Mouse (Mus musculus) splenic B cell, adult 2 months (primary cell): ENCODE measurements around the gene Dgke.
A peak's percentile ranks its signal among the peaks of the same experiment; 100 is the strongest.
"Not testable (repeated sequence)": the region's sequence is repeated elsewhere in the genome, so short reads cannot be mapped to it uniquely, and the experiment has no call there.

ENCODE experiments used
- DNase-seq: peaks from one replicate; pipeline ENCODE4 v3.0.0-alpha.2; 2011; ENCODE audit warnings: low read depth, low spot score
- H3K27me3 ChIP-seq: 2 replicates; pipeline ENCODE4 v1.6.1; 2012; ENCODE audit warnings: mild to moderate bottlenecking, low read length, moderate library complexity, mixed read lengths; ENCODE audit not compliant: control insufficient read depth, poor library complexity, insufficient read depth, severe bottlenecking
- H3K36me3 ChIP-seq: 2 replicates; pipeline ENCODE4 v1.6.1; 2012; ENCODE audit warnings: mild to moderate bottlenecking, low read length, moderate library complexity, mixed read lengths; ENCODE audit not compliant: control insufficient read depth, poor library complexity, insufficient read depth, severe bottlenecking

Dgke gene

GRCm38 (mm10) chr11:89084601-89085000 lies 18.0 kb upstream of the Dgke start:
- peak; percentile 83 for DNase-seq
- H3K27me3 ChIP-seq, result no peaks in the 10 kb centered on the region
- no peaks in the 10 kb centered on the region for H3K36me3 ChIP-seq

GRCm38 (mm10) chr11:89082691-89083090 lies 16.0 kb upstream of the Dgke start:
- not testable (repeated sequence) for DNase-seq, H3K27me3 ChIP-seq, H3K36me3 ChIP-seq

GRCm38 (mm10) chr11:89081906-89082305 lies 15.3 kb upstream of the Dgke start:
- DNase-seq, result not testable (repeated sequence)

DNA sequence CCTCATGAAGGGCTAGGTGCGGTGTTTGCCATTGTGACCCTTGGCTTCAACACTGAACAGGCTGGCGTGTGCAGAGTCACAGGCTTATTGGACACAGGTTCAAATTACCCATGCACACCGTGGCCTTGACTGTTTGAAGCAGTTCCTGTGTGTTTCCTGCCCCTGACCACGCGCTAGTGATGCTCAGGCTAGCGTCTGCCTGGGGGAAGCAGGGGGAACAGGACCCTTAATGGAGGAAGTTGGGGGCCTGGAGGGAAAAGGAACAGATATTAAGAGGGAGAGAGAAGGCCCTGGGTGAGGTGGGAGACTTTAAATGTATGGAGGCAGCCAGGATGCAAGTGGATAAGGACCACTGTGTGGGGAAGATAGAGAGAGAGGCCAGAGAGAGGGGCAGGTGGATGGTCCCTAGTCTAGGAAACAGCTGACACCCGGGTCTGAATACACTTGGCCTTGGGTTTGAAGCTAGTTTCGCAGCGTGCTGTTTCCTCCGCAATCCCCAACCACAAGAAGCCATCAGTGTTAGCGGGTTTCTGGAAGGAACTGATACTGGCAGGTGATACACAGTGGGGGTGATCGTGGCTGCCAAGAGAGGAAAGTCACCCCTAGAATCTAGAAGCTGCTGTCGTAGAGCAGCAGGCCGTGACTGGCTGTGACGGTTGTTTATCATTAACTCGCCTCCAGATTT lies 12.5 kb upstream of the Dgke start:
- H3K36me3 ChIP-seq, result no peaks in the 10 kb centered on the region
- peak; percentile 84 for DNase-seq
- H3K27me3 ChIP-seq, result no peaks in the 10 kb centered on the region

More at GRCm38 (mm10) chr11:89081906-89082305, 15.3 kb upstream of the Dgke start:
- not testable (repeated sequence) for H3K36me3 ChIP-seq, H3K27me3 ChIP-seq

GRCm38 (mm10) chr11:89078305-89078704 lies 11.7 kb upstream of the Dgke start:
- no peaks in the 10 kb centered on the region for H3K27me3 ChIP-seq
- DNase-seq, result no peak
- H3K36me3 ChIP-seq, result no peaks in the 10 kb centered on the region

DNA sequence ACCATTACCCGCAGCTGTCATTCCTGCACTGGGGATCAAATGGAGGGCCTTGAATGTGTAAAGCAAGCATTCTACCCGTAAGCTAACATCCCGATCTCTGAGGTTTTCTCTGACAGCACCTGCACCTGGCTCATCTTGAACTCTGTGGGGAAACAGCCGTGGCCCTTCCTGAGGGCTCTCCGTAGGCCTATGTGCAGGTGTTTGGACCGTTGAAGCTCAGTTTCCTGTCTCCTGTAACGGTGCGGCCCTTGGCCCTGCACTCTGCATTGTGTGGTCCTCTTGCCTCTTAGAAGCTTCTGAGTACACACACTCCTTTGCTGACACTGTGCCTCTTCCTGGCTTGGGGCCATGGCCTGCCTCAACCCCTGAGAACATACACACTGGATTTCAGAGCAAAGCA lies 11.0 kb upstream of the Dgke start:
- DNase-seq, result no peak
- H3K27me3 ChIP-seq, result no peaks in the 10 kb centered on the region
- H3K36me3 ChIP-seq, result no peaks in the 10 kb centered on the region

DNA sequence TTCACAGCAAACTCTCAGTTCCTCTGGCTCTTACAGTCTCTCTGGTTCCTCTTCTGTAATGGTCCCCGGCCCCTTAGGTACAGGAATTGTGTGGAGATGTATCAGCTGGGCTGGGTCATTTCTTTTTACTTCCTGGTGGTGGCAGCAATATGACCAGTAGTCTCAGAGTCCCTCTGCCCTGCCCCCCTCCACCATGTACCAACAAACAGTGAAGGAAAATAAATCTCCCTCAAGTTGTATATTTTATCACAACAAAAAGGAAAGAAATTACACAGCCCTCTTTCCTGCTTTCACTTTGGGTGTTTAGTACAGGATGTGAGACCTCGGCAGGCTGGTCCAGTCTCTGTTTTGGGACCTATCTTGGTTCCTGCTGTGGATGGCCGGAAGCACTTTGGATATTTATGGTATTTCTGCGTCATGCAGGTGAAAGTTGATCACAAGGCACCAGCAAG lies 9.7 kb upstream of the Dgke start:
- Histone ChIP-seq H3K27me3 (no peaks in the 10 kb centered on the region), H3K36me3 (no peaks in the 10 kb centered on the region)
- DNase-seq, result peak; percentile 58

DNA sequence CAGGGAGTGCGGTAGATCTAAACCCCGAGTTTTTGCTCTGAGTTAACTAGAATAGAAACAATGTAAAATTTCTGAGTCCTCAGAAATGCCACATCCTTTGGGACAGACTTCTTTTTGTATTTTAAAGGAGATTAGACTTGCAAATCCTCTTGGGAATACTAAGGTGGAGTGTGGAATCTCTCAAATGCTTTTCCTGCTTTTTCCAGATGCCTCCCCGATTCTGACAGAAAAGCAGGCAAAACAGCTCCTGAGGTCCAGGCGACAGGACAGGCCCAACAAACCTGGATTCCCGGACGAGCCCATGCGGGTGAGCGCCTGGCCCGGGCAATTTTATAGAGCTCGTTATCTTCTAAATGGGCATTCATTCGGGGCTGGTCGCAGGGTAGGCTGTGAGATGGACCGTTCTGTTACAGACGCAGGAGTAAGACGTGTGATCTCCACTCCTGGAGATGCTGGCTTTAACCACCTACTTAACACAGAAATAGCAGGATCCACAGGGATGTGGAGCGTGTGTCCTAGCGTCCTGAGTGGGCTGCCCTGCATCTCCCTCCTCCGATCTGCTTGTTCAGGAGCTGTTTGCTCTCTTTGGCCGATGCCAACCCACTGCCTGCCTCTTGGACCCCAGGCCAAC lies 8.2 kb upstream of the Dgke start:
- H3K36me3 ChIP-seq, result no peaks in the 10 kb centered on the region
- H3K27me3 ChIP-seq, result no peaks in the 10 kb centered on the region
- DNase-seq, result no peak

DNA sequence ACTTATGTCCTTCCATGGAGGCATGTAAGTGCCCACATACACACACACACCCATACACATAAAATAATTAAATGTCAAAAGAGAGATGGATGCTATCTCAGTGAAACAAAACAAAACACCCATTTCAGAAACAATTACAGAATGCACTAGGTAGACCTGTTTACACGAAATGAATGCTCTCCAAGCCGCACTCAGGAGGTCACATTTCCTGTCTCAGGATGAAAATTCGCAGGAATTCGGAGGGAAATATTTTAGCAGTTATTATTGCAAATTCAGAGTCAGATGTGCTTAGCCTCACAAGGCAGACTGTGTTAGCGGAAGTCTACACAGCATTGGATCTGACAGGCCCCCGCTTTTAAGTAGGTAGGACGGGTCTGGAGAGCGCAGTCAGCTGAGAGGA lies 6.9 kb upstream of the Dgke start, which contains the start of gene Gm525:
TSS of gene Gm525 (plus strand) at position 301 of the 400 bp plus-strand sequence.
- Histone ChIP-seq H3K27me3 (no peaks in the 10 kb centered on the region), H3K36me3 (no peaks in the 10 kb centered on the region)
- no peak for DNase-seq

DNA sequence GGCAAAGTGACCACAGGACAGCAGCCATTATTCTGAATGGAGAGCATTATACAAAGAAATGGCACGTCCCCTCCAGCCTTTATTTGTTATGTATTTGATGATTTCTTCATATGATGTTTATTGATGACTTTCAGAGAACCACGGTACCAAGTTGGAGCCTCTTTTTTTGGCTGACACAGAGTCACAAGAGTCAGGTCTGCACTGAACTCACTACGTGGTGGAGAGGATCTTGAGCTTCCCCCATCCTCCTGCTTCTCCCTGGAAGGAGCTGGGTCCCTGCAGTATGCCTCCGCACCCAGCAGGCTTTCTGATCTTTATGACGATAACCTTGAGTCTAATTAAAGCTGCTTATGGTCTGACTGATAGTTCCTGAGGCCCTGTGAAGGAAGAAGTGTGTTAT lies 4.9 kb upstream of the Dgke start:
- Histone ChIP-seq H3K27me3 (no peaks in the 10 kb centered on the region), H3K36me3 (no peaks in the 10 kb centered on the region)
- no peak for DNase-seq

DNA sequence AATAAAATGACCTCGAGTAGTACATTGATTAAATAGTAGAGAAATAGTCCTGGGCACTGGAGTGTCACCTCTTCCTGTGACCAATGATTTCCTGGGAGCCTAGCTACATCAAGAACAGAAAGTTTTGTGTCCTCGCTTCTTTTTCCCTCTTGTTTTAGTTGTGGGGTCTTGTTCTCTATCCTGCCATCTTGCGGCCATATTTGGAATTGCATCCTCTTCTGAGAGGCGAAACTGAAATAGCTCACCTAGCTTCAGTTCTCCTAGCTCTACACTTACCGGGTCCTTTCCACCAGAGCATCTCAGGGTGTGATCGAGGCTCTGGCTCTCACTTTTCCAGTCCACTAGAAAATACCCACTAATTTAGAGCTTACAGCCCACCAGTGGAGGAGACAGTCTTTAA lies 2.7 kb upstream of the Dgke start:
- peak; percentile 90 for DNase-seq
- no peaks in the 10 kb centered on the region for H3K36me3 ChIP-seq
- H3K27me3 ChIP-seq, result no peaks in the 10 kb centered on the region

- H3K27me3 ChIP-seq, result no peaks in the 10 kb centered on the region
- DNase-seq, result no peak
- H3K36me3 ChIP-seq, result no peaks in the 10 kb centered on the region
Observed at GRCm38 (mm10) chr11:89068649-89069048, 2.0 kb upstream of the Dgke start.

DNA sequence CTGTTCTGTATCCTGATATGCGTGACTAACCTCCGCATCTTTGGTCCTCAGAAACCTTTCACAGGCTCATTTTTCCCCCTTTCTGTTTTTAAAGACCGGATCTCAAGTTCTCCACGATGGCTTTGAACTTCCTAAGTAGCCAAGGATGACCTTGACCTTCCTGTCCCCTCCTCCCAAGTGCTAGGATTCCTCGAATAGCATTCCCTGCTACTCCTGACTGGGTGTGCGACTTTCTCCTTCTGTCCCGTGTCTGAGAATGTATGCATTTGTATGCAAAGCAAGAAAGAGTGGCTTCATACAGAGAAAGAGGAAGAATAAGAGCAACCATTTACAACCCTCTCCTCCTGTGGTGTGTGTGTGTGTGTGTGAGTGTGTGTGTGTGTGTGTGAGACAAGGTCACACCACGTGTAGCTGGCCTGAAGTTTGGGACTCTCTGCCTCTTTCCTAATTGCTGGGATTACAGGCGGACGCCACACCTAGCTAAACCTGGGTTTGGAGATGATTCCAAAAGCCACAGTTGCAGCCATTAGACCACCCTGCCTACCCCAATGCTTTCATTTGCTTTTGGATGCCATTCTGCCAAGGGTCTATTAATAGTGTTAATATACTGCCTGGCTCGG lies 1.3 kb upstream of the Dgke start:
- peak; percentile 31 for DNase-seq
- no peaks in the 10 kb centered on the region for H3K27me3 ChIP-seq
- H3K36me3 ChIP-seq, result no peaks in the 10 kb centered on the region

GRCm38 (mm10) chr11:89067301-89067822 lies 712 bp upstream of the Dgke start:
- Histone ChIP-seq H3K27me3 (no peaks in the 10 kb centered on the region), H3K36me3 (no peaks in the 10 kb centered on the region)
- DNase-seq, result no peak

- Histone ChIP-seq H3K27me3 (no peaks in the 10 kb centered on the region), H3K36me3 (no peaks in the 10 kb centered on the region)
- DNase-seq, result no peak
Observed at GRCm38 (mm10) chr11:89066126-89066525, 524 bp downstream of the Dgke start.
